Mouse (Mus musculus) heart, adult 2 months (tissue): ENCODE results near the gene Iscu.

Experiments used
- CTCF ChIP-seq: fragments of 200-600 bp; IDR thresholded peaks from 2 replicates; pipeline ENCODE4 v1.8.1; 2022; ENCODE audit warnings: antibody characterized with exemption, mild to moderate bottlenecking, moderate library complexity
- EP300 ChIP-seq: fragments of 200-500 bp; IDR thresholded peaks from 2 replicates; pipeline ENCODE4 v1.6.1; 2011; ENCODE audit warnings: low read depth, low read length, control low read depth; ENCODE audit not compliant: insufficient read depth

DNA sequence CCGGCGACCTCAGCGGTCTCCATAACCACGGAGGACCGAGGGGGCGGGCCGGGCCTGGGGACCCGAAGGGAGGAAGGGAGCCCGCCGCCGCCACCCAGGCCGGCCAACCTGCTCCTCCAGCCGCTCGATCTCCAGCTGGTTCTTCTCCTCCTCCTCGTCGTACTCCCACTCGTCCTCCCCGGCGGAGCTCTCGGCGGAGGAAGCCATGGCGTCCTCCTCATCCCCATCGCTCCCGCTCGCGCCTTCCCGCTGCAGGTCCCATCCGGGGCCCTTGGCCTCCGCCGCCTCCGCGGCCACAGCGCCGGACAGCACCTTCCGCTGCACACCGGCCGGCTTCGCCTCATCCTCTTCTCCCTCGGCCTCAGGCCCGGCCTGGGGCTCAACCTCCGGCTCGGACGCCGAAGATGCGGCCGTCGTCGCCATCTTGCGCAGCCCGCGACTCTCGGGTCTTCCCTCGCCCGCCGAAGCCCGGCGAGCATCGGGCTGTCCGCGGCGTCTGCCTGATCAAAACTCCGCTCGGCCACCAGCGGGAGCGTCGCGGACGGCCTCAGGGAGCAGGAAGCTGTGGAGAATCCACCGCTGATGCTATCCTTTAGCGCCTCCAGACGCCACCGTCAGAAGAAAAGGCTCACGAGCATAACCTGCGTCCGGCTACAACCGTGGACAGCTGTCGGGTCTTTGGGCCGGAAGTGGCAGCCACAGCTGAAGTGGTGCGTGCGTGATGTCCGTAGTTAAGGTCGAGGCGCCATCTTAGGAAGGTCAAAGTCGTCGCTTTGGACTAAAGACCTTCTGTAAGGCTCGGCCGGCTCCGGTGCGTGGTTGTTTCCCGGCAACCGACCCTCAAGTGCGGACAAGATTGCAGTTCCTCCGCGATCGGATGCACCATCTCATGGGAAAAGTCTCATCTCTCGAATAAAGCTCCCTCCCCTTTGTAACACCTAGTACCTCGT is 1.1 kb upstream of the Iscu start:
- TF ChIP-seq EP300 = peak; percentile 54; the same call in 1 of the 2 replicates
- no peak for TF ChIP-seq CTCF
